Mouse (Mus musculus) Patski (cell line): Measurements from ENCODE around the gene Srsf1. TPM values are rescaled to one million over a fixed set of nuclear protein-coding genes. Genes with fewer than 3 reads are reported as not detected.

Experiments
- ATAC-seq: fragments of 100-300 bp; one replicate; pipeline ENCODE4 v1.8.0; 2021
- CTCF ChIA-PET: fragments of 350-600 bp; sonication (Branson Sonifier 250); formaldehyde crosslinking; loops from one replicate; lab custom pipeline; 2022; ENCODE audit warnings: inconsistent platforms; lab: Charles Lee
- POLR2A ChIA-PET: fragments of 350-600 bp; sonication (Branson Sonifier 250); formaldehyde crosslinking; loops from one replicate; lab custom pipeline; 2022; ENCODE audit warnings: antibody characterized with exemption, inconsistent platforms; lab: Charles Lee
- DNase-seq: peaks from one replicate; pipeline ENCODE4 v3.0.0-alpha.2; 2011; ENCODE audit warnings: low read depth, low spot score
- H3K27me3 ChIP-seq: fragments of 371-371 bp; one replicate; pipeline ENCODE4 v1.5.1; 2021
- CTCF ChIP-seq: fragments of 100-300 bp; IDR thresholded peaks from one replicate; pipeline ENCODE4 v1.5.1; 2021
- in situ Hi-C: fragments of 300-500 bp; cut with MboI; formaldehyde crosslinking; loops from 3 replicates; pipeline ENCODE4 v1.11.1; 2018; ENCODE audit warnings: low pct_unique_long_range_greater_than_20kb, mixed read lengths
- polyA plus RNA-seq: library from polyadenylated mRNA; unstranded; gene quantifications from one replicate; pipeline ENCODE4 v1.2.3, GENCODE M21; 2021

Gene Srsf1
- polyA plus RNA-seq, 1 experiment from 2014 or later = 301 TPM

DNA sequence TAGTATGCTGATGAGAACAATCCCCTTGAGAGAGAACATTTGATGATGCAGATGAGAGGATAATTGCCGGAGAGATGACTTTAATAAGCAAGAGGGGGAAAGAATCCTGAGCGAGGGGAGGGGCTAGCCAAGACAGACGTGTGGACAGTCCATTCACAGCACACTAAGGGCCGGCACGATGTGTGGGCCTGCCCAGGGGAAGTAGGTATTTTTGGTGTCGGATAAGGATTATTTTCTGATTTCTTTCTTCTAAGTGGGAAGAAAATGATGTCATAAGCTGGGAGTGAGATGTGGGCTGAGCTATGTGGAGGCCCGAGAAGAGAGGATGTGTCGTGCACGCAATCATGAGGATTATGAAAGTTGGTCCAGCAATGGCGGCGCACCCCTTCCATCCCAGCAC is 32.0 kb upstream of the Srsf1 start:
- POLR2A ChIA-PET = no interaction called here
- no peaks in the 10 kb centered on the region for H3K27me3 ChIP-seq
- no peak for DNase-seq
- in situ Hi-C loops = no loop called here
- CTCF ChIA-PET = no interaction called here
- ATAC-seq = no peak
- no peak for TF ChIP-seq CTCF

GRCm38 (mm10) chr11:88015795-88016194 is 31.4 kb upstream of the Srsf1 start:
- DNase-seq (no peak), ATAC-seq (no peak)
- H3K27me3 ChIP-seq = no peaks in the 10 kb centered on the region
- POLR2A ChIA-PET = no interaction called here
- in situ Hi-C loops = no loop called here
- TF ChIP-seq CTCF = no peak
- CTCF ChIA-PET = no interaction called here

- ATAC-seq (no peak), DNase-seq (no peak)
Observed at GRCm38 (mm10) chr11:88023933-88024332, 23.2 kb upstream of the Srsf1 start.

GRCm38 (mm10) chr11:88027391-88028035 is 19.7 kb upstream of the Srsf1 start:
- ChIA-PET POLR2A (no interaction called here), CTCF (no interaction called here)
- DNase-seq (no peak), ATAC-seq (no peak)
- H3K27me3 ChIP-seq = no peaks in the 10 kb centered on the region
- no peak for TF ChIP-seq CTCF
- in situ Hi-C loops = no loop called here

More at GRCm38 (mm10) chr11:88023933-88024332, 23.2 kb upstream of the Srsf1 start:
- H3K27me3 ChIP-seq = no peaks in the 10 kb centered on the region
- ChIA-PET CTCF (no interaction called here), POLR2A (interaction anchor here (0.9 kb wide), 1 partner anchor 38 kb away, joined by 3 read pairs; no protein-coding TSS in a partner anchor)
- no peak for TF ChIP-seq CTCF
- in situ Hi-C loops = no loop called here

DNA sequence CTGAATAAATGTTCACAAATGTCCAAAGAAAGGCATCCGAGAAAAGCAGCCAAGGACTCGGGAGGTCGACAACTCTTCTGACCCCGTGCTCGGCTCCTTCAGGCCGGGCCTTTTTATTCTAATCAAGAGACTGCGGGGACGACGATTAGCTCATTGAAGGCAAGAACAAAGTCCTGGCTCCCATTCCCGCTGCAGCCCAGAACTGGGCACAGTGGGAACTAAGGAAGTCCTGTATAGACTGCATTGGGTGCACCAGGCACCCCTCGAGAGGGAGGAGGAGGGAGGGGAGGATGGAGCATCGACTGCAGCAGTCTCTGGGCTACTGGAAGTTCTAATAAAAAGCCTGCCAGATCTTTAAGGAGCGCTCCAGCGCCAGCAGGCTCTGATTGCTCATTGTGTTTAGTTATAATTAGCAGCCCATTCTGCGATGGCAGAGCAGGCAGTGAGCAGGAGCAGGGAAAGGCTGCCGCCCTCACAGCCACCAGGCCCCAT is 18.9 kb upstream of the Srsf1 start:
- in situ Hi-C loops = no loop called here
- no peak for ATAC-seq
- CTCF ChIA-PET = no interaction called here

DNA sequence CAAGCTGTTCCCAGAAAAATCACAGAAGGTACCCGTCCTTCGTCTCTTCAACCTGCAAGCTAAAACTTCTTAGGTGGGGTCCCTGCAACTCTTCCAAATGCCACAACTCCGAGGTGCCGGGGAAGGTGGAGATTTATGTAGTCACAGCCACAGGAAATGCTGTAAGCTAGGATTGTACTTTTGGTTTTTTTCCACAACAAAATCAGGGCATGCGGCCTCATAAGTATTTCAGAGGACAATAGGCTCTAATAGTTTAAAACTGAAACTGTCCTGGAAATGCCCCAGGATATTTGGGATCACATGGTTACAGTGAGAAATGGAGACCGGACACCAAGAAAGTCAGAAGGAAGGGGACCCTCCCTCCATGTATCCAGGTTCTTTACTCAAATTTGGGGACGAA is 17.0 kb upstream of the Srsf1 start:
- ChIA-PET CTCF (no interaction called here), POLR2A (no interaction called here)
- ATAC-seq = no peak
- in situ Hi-C loops = no loop called here
- DNase-seq = no peak
- H3K27me3 ChIP-seq = no peaks in the 10 kb centered on the region
- no peak for TF ChIP-seq CTCF

More for the DNA sequence above, 18.9 kb upstream of the Srsf1 start:
- H3K27me3 ChIP-seq = no peaks in the 10 kb centered on the region
- POLR2A ChIA-PET = interaction anchor here (1.1 to 1.4 kb wide), 2 partner anchors 9 to 15 kb away, joined by 3 to 4 read pairs; no protein-coding TSS in a partner anchor
- no peak for TF ChIP-seq CTCF
- DNase-seq = no peak

DNA sequence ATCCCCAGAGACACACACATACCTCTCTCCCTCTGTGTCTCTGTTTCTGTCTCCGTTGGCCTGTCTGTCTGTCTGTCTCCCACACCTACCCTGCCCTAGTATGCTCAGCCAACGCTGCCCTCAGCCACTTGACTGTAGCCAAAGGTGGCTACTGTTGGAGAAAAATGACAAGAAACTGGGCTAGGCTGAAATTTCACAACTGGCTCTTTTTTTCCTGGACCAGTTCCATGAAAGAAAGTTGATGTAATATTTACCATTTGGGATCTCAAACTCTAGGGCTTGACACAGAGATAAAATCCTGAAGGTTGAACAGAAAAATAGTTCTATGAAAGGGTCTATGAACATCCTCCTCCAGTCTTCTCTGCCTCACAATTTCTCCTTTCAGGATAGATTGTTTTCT is 16.3 kb upstream of the Srsf1 start:
- ChIA-PET CTCF (no interaction called here), POLR2A (no interaction called here)
- TF ChIP-seq CTCF = no peak
- no peak for ATAC-seq
- no peaks in the 10 kb centered on the region for H3K27me3 ChIP-seq
- no peak for DNase-seq
- in situ Hi-C loops = no loop called here

DNA sequence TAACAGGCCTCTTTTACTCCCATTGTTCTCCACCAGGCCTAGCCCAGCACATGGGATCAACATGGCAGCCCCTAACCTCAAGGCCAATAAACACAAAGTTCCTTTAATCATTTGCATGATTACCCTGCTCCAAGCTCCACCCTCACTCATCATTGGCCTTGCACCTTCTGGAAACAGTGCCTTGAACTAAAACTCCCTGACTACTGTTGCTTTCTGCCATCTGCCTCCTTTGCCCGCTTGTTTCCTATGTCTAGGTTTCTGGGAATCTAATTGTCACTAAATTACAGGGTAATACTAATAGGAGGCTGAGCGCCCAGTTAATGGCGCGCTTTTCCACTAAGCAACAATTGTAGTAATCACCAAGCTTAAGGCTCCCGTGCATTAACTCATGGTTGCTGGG is 15.4 kb upstream of the Srsf1 start:
- no peaks in the 10 kb centered on the region for H3K27me3 ChIP-seq
- CTCF ChIA-PET = no interaction called here
- no peak for ATAC-seq
- no peak for TF ChIP-seq CTCF
- no peak for DNase-seq
- in situ Hi-C loops = no loop called here
- POLR2A ChIA-PET = no interaction called here

- in situ Hi-C loops = no loop called here
- no peaks in the 10 kb centered on the region for H3K27me3 ChIP-seq
- ATAC-seq (no peak), DNase-seq (no peak)
- ChIA-PET POLR2A (interaction anchor here (0.6 kb wide), 1 partner anchor 48 kb away, joined by 3 read pairs; no protein-coding TSS in a partner anchor), CTCF (no interaction called here)
- no peak for TF ChIP-seq CTCF
Observed at GRCm38 (mm10) chr11:88035970-88036369, 11.2 kb upstream of the Srsf1 start.

DNA sequence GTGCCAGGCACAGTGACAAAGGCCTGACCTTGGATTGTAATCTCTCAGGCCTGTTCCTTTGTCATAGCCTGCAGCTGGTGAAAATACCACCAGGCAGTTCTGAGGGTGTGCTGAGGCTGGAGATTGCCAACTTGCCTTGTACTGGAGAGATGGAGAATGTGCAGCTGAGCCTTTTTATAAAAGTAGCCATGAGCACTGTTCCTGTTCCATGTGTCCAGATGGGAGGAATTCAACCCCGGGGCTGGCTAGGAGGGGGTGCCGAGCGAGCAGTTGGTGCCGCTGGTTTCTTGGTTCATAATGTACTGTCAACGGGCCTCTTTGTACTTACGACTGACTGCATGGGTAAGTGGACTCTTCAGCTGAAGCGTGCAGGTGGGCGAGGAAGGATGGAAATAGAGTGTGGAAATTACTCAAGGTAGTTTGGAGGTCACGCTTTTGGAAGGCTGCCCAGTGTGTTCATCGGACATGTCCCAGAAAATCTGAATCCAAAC is 10.4 kb upstream of the Srsf1 start:
- DNase-seq (no peak), ATAC-seq (no peak)
- in situ Hi-C loops = no loop called here
- TF ChIP-seq CTCF = no peak
- H3K27me3 ChIP-seq = no peaks in the 10 kb centered on the region
- ChIA-PET POLR2A (no interaction called here), CTCF (no interaction called here)

GRCm38 (mm10) chr11:88037386-88037785 is 9.8 kb upstream of the Srsf1 start:
- no peaks in the 10 kb centered on the region for H3K27me3 ChIP-seq
- in situ Hi-C loops = no loop called here
- no peak for DNase-seq
- ATAC-seq = no peak
- CTCF ChIA-PET = no interaction called here
- no peak for TF ChIP-seq CTCF
- POLR2A ChIA-PET = no interaction called here
